Mouse (Mus musculus): ENCODE data around the gene Dedd2. TPM values are rescaled to one million over a fixed set of nuclear protein-coding genes. Genes with fewer than 3 reads are reported as not detected.
"Not testable (repeated sequence)": the region's sequence is repeated elsewhere in the genome, so short reads cannot be mapped to it uniquely, and the experiment has no call there.

The Dedd2 gene
- polyA plus RNA-seq, 1 experiment from 2014 or later, result 15.8 TPM

GRCm38 (mm10) chr7:25267301-25267750 is 46.9 kb upstream of the Dedd2 start, which contains the start of gene Cic:
Cic (plus strand) TSS chr7:25267704.
- no peaks in the 10 kb centered on the region for H3K9me3 ChIP-seq (ENCODE audit: control insufficient read depth)
- ATAC-seq, result peak; percentile 87
- peak within 1 kb of the TSS; percentile 87 for H3K27ac ChIP-seq (ENCODE audit: low read depth, low read length)
- peak within 1 kb of the TSS; percentile 77 for H3K9ac ChIP-seq (ENCODE audit: low read depth, low read length)
- H3K4me3 ChIP-seq (ENCODE audit: low read depth, low read length), result peak within 1 kb of the TSS; percentile 68
- no peaks in the 10 kb centered on the region; the same call in 1 of the 2 replicates for H3K4me1 ChIP-seq (replicated peaks; ENCODE audit: control insufficient read depth, insufficient read depth, low read length)
- no peaks in the 10 kb centered on the region for H3K27me3 ChIP-seq (replicated peaks; ENCODE audit: control insufficient read depth, insufficient read depth, low read length)
- TF ChIP-seq CTCF (IDR thresholded peaks at IDR 0.05; ENCODE audit: low read depth), result 0 out of 2 replicates have a peak, but pooled peaks have one; percentile 6
- peak within 1 kb of the TSS; percentile 72 for H3K4me2 ChIP-seq (replicated peaks; ENCODE audit: low read depth)
- WGBS, result under 1% methylated on average over 29 of the region's 29 CpGs
- H3K36me3 ChIP-seq (ENCODE audit: control insufficient read depth, insufficient read depth), result peaks cover 17% of the 10 kb centered on the region; the same call in 1 of the 2 replicates

GRCm38 (mm10) chr7:25266180-25266962 is 46.0 kb upstream of the Dedd2 start:
- H3K4me1 ChIP-seq (replicated peaks; ENCODE audit: control insufficient read depth, insufficient read depth, low read length), result no peaks in the 10 kb centered on the region; the same call in 1 of the 2 replicates
- no peak for TF ChIP-seq CTCF (IDR thresholded peaks at IDR 0.05; ENCODE audit: low read depth)
- no peak for ATAC-seq
- H3K9ac ChIP-seq (ENCODE audit: low read depth, low read length), result no peak overlapping the region
- H3K9me3 ChIP-seq (ENCODE audit: control insufficient read depth), result no peaks in the 10 kb centered on the region
- peaks cover 7% of the 10 kb centered on the region; the same call in 1 of the 2 replicates for H3K36me3 ChIP-seq (ENCODE audit: control insufficient read depth, insufficient read depth)
- no peak overlapping the region for H3K4me3 ChIP-seq (ENCODE audit: low read depth, low read length)
- H3K4me2 ChIP-seq (replicated peaks; ENCODE audit: low read depth), result peak overlapping the region; percentile 59; the same call in 1 of the 2 replicates
- H3K27ac ChIP-seq (ENCODE audit: low read depth, low read length), result no peak overlapping the region
- WGBS, result 87% methylated on average over 8 of the region's 8 CpGs
- no peaks in the 10 kb centered on the region for H3K27me3 ChIP-seq (replicated peaks; ENCODE audit: control insufficient read depth, insufficient read depth, low read length)

GRCm38 (mm10) chr7:25265743-25266142 is 45.3 kb upstream of the Dedd2 start:
- not testable (repeated sequence) for H3K4me2 ChIP-seq (replicated peaks; ENCODE audit: low read depth); H3K9ac ChIP-seq (ENCODE audit: low read depth, low read length); ATAC-seq; H3K27ac ChIP-seq (ENCODE audit: low read depth, low read length); H3K4me3 ChIP-seq (ENCODE audit: low read depth, low read length); H3K9me3 ChIP-seq (ENCODE audit: control insufficient read depth); H3K36me3 ChIP-seq (ENCODE audit: control insufficient read depth, insufficient read depth); H3K27me3 ChIP-seq (replicated peaks; ENCODE audit: control insufficient read depth, insufficient read depth, low read length); H3K4me1 ChIP-seq (replicated peaks; ENCODE audit: control insufficient read depth, insufficient read depth, low read length)
- 81% methylated on average over 5 of the region's 5 CpGs for WGBS

GRCm38 (mm10) chr7:25263968-25264870 is 43.8 kb upstream of the Dedd2 start:
- no peaks in the 10 kb centered on the region for H3K27me3 ChIP-seq (replicated peaks; ENCODE audit: control insufficient read depth, insufficient read depth, low read length)
- H3K27ac ChIP-seq (ENCODE audit: low read depth, low read length), result no peak overlapping the region
- H3K9ac ChIP-seq (ENCODE audit: low read depth, low read length), result no peak overlapping the region
- WGBS, result 48% methylated on average over 17 of the region's 17 CpGs
- no peak overlapping the region for H3K4me3 ChIP-seq (ENCODE audit: low read depth, low read length)
- no peak for ATAC-seq
- no peaks in the 10 kb centered on the region; the same call in 1 of the 2 replicates for H3K4me1 ChIP-seq (replicated peaks; ENCODE audit: control insufficient read depth, insufficient read depth, low read length)
- H3K9me3 ChIP-seq (ENCODE audit: control insufficient read depth), result no peaks in the 10 kb centered on the region
- no peak overlapping the region for H3K4me2 ChIP-seq (replicated peaks; ENCODE audit: low read depth)
- no peak for TF ChIP-seq CTCF (IDR thresholded peaks at IDR 0.05; ENCODE audit: low read depth)
- H3K36me3 ChIP-seq (ENCODE audit: control insufficient read depth, insufficient read depth), result no peaks in the 10 kb centered on the region

GRCm38 (mm10) chr7:25261896-25262295 is 41.5 kb upstream of the Dedd2 start:
- WGBS, result 78% methylated on average over 1 of the region's 1 CpGs
- no peaks in the 10 kb centered on the region for H3K27me3 ChIP-seq (replicated peaks; ENCODE audit: control insufficient read depth, insufficient read depth, low read length)
- no peak for TF ChIP-seq CTCF (IDR thresholded peaks at IDR 0.05; ENCODE audit: low read depth)
- no peaks in the 10 kb centered on the region for H3K9me3 ChIP-seq (ENCODE audit: control insufficient read depth)
- no peak for ATAC-seq
- H3K4me1 ChIP-seq (replicated peaks; ENCODE audit: control insufficient read depth, insufficient read depth, low read length), result no peaks in the 10 kb centered on the region; the same call in 1 of the 2 replicates
- no peak overlapping the region for H3K4me2 ChIP-seq (replicated peaks; ENCODE audit: low read depth)
- no peak overlapping the region for H3K27ac ChIP-seq (ENCODE audit: low read depth, low read length)
- H3K36me3 ChIP-seq (ENCODE audit: control insufficient read depth, insufficient read depth), result no peaks in the 10 kb centered on the region
- no peak overlapping the region for H3K4me3 ChIP-seq (ENCODE audit: low read depth, low read length)
- H3K9ac ChIP-seq (ENCODE audit: low read depth, low read length), result no peak overlapping the region

- H3K36me3 ChIP-seq (ENCODE audit: control insufficient read depth, insufficient read depth), result no peaks in the 10 kb centered on the region
- WGBS, result 43% methylated on average over 8 of the region's 8 CpGs
- H3K27me3 ChIP-seq (replicated peaks; ENCODE audit: control insufficient read depth, insufficient read depth, low read length), result no peaks in the 10 kb centered on the region
- no peak for TF ChIP-seq CTCF (IDR thresholded peaks at IDR 0.05; ENCODE audit: low read depth)
- H3K27ac ChIP-seq (ENCODE audit: low read depth, low read length), result peak overlapping the region; percentile 96
- ATAC-seq, result no peak
- no peaks in the 10 kb centered on the region for H3K9me3 ChIP-seq (ENCODE audit: control insufficient read depth)
- no peak overlapping the region for H3K9ac ChIP-seq (ENCODE audit: low read depth, low read length)
- H3K4me3 ChIP-seq (ENCODE audit: low read depth, low read length), result peak overlapping the region; percentile 91
- peaks cover 7% of the 10 kb centered on the region; the same call in 1 of the 2 replicates for H3K4me1 ChIP-seq (replicated peaks; ENCODE audit: control insufficient read depth, insufficient read depth, low read length)
- peak overlapping the region; percentile 73 for H3K4me2 ChIP-seq (replicated peaks; ENCODE audit: low read depth)
Measured at GRCm38 (mm10) chr7:25251822-25252221, 31.4 kb upstream of the Dedd2 start.

Measured in intestine, postnatal 0 days (tissue).